Mouse (Mus musculus): ENCODE measurements around the gene Tpi1. TPM values are rescaled to one million over a fixed set of nuclear protein-coding genes. Genes with fewer than 3 reads are reported as not detected.
A peak's percentile ranks its signal among the peaks of the same experiment; 100 is the strongest.
"Not testable (repeated sequence)": the region's sequence is repeated elsewhere in the genome, so short reads cannot be mapped to it uniquely, and the experiment has no call there.

Gene Tpi1
- polyA plus RNA-seq, 1 experiment from 2014 or later = 674 TPM

DNA sequence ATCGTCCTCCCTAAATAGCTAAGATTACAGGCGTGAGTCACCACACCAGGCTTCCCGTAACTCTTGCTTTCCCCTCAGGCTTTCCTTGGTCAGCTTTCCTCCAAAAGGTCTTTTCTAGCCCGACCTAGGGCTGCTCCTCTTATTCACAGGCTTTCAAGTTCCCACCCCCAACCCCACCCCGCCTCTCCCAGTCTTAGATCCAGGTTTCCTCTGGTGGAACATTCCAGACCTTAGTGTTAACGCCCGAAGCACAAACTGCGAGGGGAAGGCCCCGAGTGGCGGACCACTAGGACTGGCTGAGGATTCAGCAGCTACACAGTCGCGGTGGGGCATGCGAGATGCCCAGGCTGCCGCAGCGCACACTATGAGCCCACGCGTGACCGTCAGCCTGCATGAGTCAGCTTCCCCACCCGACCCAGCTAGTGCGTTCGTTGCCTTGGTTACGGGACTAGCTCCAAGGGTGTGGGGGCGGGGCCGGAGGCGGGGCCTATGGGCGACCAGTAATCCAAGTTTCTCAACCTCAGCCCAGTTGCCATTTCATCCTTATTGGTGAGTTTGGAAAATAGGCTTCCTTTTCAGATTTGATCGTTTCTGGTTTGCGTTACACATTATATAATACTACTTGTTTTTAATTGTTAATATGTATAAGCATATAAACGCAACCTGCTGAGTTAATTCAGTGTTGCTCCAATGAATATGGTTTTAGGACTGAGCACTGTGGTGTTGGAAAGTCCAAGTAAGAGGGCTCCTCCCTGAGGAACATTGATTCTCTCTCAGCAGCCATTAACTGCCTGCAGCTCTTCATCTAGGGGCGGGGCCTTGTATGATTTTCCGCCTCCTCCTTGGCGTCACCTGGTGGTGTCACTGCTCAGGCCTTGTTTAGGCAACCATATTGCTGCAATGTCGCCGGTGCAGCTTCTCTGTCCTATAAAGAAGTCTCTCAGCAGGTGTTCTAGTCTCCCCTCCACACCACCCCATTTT is 8.5 kb downstream of the Tpi1 start:
- Histone ChIP-seq H3K9ac (peak overlapping the region; percentile 71), H3K9me3 (replicated peaks) (no peaks in the 10 kb centered on the region), H3K27me3 (replicated peaks) (no peaks in the 10 kb centered on the region), H3K4me2 (peak overlapping the region; percentile 92), H3K4me3 (peak overlapping the region; percentile 64), H3K27ac (peak overlapping the region; percentile 90), H3K36me3 (peaks cover 9% of the 10 kb centered on the region), H3K4me1 (peaks cover 71% of the 10 kb centered on the region)
- WGBS (ENCODE audit: insufficient replicate concordance) = 4% methylated on average over 34 of the region's 34 CpGs
- peak; percentile 73 for ATAC-seq

DNA sequence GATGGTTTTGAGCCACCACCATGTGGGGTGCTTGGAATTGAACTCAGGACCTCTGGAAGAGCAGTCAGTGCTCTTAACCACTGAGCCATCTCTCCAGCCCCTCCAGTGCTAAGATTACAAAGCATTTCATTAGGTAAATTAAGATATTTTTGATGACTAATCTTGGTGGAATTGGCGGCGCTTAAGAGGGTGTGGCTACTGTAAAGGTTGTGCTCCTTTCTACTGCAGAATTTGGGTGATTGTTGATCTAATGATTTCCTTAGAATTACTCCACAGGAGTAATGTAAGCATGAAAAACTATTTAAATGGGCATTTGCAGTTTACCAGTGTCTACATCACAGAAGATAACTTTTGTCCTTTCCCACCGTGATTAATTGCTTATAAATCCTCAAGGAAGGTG is 9.8 kb downstream of the Tpi1 start:
- H3K27ac ChIP-seq = peak overlapping the region; percentile 90; the same call in 1 of the 2 replicates
- H3K4me2 ChIP-seq = no peak overlapping the region
- WGBS (ENCODE audit: insufficient replicate concordance) = 59% methylated on average over 3 of the region's 3 CpGs
- H3K9ac ChIP-seq = no peak overlapping the region
- no peaks in the 10 kb centered on the region for H3K9me3 ChIP-seq (replicated peaks)
- H3K36me3 ChIP-seq = no peaks in the 10 kb centered on the region
- peaks cover 58% of the 10 kb centered on the region for H3K4me1 ChIP-seq
- no peaks in the 10 kb centered on the region for H3K27me3 ChIP-seq (replicated peaks)
- no peak for ATAC-seq
- no peak overlapping the region for H3K4me3 ChIP-seq

DNA sequence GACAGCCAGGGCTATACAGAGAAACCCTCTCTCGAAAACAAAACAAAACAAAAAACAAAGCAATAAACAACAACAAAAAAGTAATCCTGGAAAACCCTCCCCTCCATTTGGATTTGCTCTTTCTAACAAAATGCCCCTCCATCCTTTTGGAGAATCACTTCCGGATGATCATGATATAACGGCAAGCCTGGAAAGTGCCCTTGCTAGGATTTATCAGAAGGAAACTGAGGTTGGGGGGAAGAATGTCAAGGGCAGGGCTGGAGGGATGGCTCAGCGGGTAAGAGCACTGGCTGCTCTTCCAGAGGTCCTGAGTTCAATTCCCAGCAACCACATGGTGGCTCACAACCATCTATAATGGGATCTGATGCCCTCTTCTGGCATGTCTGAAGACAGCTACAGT is 10.4 kb downstream of the Tpi1 start:
- H3K36me3 ChIP-seq; H3K27me3 ChIP-seq (replicated peaks); H3K9ac ChIP-seq; H3K4me2 ChIP-seq; H3K9me3 ChIP-seq (replicated peaks); ATAC-seq; H3K4me3 ChIP-seq; H3K27ac ChIP-seq: not testable (repeated sequence)
- peaks cover 55% of the 10 kb centered on the region for H3K4me1 ChIP-seq
- WGBS (ENCODE audit: insufficient replicate concordance) = 84% methylated on average over 4 of the region's 4 CpGs

DNA sequence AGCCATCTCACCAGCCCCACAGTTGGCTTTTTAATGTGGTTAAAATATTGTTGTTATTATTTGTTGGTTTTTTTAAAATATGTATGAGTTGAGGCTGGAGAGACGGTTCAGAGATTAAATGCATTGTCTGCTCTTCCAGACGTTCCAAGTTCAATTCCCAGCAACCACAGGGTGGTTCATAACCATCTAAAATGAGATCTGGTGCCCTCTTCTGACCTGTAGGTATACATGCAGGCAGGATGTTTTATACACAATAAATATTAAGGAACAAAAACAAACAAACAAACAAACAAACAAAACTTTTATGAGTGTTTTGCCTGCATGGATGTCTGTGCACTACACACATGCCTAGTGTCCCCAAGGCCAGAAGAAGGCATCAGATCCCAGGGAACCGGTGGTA is 11.0 kb downstream of the Tpi1 start:
- H3K27ac ChIP-seq = no peak overlapping the region
- H3K9ac ChIP-seq = no peak overlapping the region
- H3K27me3 ChIP-seq (replicated peaks) = no peaks in the 10 kb centered on the region
- H3K4me1 ChIP-seq = peaks cover 50% of the 10 kb centered on the region
- no peak overlapping the region for H3K4me3 ChIP-seq
- no peak for ATAC-seq
- WGBS (ENCODE audit: insufficient replicate concordance) = 61% methylated on average over 3 of the region's 3 CpGs
- no peaks in the 10 kb centered on the region for H3K36me3 ChIP-seq
- no peaks in the 10 kb centered on the region for H3K9me3 ChIP-seq (replicated peaks)
- 0 out of 2 replicates have a peak overlapping the region, but pooled peaks have one; percentile 59 for H3K4me2 ChIP-seq

DNA sequence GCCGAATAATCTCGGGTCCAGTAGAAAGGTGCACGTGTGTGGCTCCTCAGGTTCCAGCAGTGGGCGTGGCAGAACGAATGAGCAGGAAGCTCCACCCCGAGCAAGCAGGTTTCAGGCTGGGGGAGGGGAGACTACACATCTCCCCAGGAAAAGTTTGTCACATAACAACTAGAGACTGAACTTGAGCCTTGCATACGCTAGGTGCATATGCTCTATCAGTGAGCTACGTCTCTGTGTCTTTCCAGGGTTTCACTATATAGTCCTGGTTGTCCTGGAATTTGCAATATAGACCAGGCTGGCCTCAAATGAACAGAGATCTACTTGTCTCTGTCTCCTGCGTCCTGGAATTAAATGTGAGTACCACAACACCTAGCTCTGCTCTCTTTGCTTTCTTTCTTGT is 11.7 kb downstream of the Tpi1 start:
- ATAC-seq = peak; percentile 38
- H3K27me3 ChIP-seq (replicated peaks) = not testable (repeated sequence)

DNA sequence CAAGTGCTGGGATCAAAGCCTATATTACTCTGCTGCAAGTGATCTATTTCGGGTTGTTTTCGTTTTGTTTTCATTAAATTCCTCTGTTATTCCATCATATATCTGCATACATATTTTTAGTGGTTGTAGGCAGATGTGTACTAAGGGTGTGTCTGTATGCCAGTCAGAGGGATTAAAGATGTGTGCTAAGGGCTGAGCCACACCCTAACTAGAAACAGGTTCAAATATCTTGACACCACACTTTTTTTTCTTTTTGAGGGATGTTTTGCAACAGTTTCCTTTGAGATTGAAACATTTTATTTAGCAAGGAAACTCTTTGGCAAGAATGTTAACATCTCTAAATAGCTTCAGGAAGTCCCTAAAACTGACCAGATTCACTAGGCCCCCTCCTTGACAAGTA is 17.9 kb downstream of the Tpi1 start:
- peaks cover 12% of the 10 kb centered on the region for H3K4me1 ChIP-seq
- no peak overlapping the region for H3K4me2 ChIP-seq
- ATAC-seq = peak; percentile 63
- peak overlapping the region; percentile 60; the same call in 1 of the 2 replicates for H3K27ac ChIP-seq
- H3K27me3 ChIP-seq (replicated peaks) = no peaks in the 10 kb centered on the region
- 69% methylated on average over 2 of the region's 2 CpGs for WGBS (ENCODE audit: insufficient replicate concordance)
- no peak overlapping the region for H3K9ac ChIP-seq
- peaks cover 3% of the 10 kb centered on the region; the same call in 1 of the 2 replicates for H3K36me3 ChIP-seq
- H3K9me3 ChIP-seq (replicated peaks) = no peaks in the 10 kb centered on the region
- no peak overlapping the region for H3K4me3 ChIP-seq

More for the DNA sequence above, 11.7 kb downstream of the Tpi1 start:
- not testable (repeated sequence) for H3K36me3 ChIP-seq; H3K9me3 ChIP-seq (replicated peaks); H3K9ac ChIP-seq
- WGBS (ENCODE audit: insufficient replicate concordance) = 9% methylated on average over 6 of the region's 9 CpGs
- H3K4me1 ChIP-seq = peaks cover 44% of the 10 kb centered on the region
- peak overlapping the region; percentile 79 for H3K27ac ChIP-seq
- H3K4me2 ChIP-seq = peak overlapping the region; percentile 59
- peak overlapping the region; percentile 34 for H3K4me3 ChIP-seq

DNA sequence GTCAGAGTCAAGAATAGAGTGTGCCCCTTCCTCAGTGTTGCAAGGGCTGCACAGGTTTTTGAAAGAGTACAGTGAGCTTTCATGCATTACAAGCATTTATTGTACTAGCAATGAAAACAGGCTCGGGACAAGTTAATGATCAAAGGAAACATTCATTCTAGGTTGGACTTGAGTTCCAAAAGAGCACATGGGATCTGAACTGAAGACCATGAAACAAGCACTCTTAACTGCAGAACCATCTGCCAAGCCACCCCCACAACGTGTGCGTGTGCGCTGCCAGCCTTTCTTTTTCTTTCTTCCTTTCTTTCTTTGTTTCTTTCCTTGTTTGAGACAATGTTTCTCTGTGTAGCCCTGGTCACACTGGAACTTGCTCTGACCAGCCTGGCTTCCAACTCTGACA is 18.3 kb downstream of the Tpi1 start:
- peaks cover 3% of the 10 kb centered on the region; the same call in 1 of the 2 replicates for H3K36me3 ChIP-seq
- H3K9ac ChIP-seq = no peak overlapping the region
- H3K4me3 ChIP-seq = no peak overlapping the region
- H3K4me1 ChIP-seq = peaks cover 12% of the 10 kb centered on the region
- H3K27me3 ChIP-seq (replicated peaks) = no peaks in the 10 kb centered on the region
- no peaks in the 10 kb centered on the region for H3K9me3 ChIP-seq (replicated peaks)
- peak overlapping the region; percentile 60; the same call in 1 of the 2 replicates for H3K27ac ChIP-seq
- H3K4me2 ChIP-seq = no peak overlapping the region
- ATAC-seq = peak; percentile 27
- WGBS (ENCODE audit: insufficient replicate concordance) = 77% methylated on average over 4 of the region's 4 CpGs

DNA sequence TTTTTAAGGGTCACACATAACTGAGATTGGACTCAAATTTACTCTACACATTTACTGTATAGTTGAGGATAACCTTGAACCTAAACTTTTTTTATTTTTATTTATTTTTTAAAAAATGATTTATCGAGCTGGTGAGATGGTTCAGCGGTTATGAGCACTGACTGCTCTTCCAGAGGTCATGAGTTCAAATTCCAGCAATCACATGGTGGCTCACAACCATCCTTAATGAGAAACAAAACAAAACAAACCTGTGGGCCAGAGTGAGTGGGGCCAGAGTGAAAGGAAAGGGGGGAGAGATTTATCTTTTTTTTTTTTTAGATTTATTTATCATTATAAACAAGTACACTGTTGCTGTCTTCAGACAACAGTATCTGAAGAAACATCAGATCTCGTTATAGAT is 22.2 kb downstream of the Tpi1 start:
- ATAC-seq = no peak
- H3K9me3 ChIP-seq (replicated peaks) = no peaks in the 10 kb centered on the region
- H3K9ac ChIP-seq = no peak overlapping the region
- H3K27ac ChIP-seq = no peak overlapping the region
- H3K27me3 ChIP-seq (replicated peaks) = no peaks in the 10 kb centered on the region
- WGBS (ENCODE audit: insufficient replicate concordance) = 78% methylated on average over 3 of the region's 3 CpGs
- H3K4me2 ChIP-seq = no peak overlapping the region
- peaks cover 3% of the 10 kb centered on the region; the same call in 1 of the 2 replicates for H3K36me3 ChIP-seq
- H3K4me3 ChIP-seq = no peak overlapping the region
- H3K4me1 ChIP-seq = peaks cover 11% of the 10 kb centered on the region

DNA sequence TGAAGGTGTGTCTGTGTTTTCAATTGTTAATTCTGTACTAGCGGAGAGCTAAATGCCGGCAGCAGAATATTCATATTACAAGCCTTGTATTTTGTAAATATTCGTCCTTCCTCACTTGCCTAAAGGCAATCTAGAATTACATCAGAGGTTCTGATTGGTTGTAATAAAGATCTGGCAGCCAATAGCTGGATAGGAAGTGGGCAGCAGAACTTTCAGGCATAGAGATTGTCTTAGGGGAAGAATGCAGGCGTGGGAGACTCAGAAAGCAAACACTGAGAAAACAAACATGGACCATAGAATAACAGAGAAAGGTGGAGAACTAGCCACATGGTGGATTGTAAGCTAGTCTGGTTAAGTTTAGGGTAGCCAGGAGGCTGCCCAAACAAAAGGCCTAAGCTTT is 24.0 kb downstream of the Tpi1 start:
- Histone ChIP-seq H3K4me1 (no peaks in the 10 kb centered on the region), H3K27me3 (replicated peaks) (no peaks in the 10 kb centered on the region), H3K4me3 (no peak overlapping the region), H3K27ac (no peak overlapping the region), H3K9ac (no peak overlapping the region), H3K4me2 (no peak overlapping the region), H3K36me3 (no peaks in the 10 kb centered on the region), H3K9me3 (replicated peaks) (no peaks in the 10 kb centered on the region)
- ATAC-seq = no peak
- WGBS (ENCODE audit: insufficient replicate concordance) = 63% methylated on average over 4 of the region's 4 CpGs

DNA sequence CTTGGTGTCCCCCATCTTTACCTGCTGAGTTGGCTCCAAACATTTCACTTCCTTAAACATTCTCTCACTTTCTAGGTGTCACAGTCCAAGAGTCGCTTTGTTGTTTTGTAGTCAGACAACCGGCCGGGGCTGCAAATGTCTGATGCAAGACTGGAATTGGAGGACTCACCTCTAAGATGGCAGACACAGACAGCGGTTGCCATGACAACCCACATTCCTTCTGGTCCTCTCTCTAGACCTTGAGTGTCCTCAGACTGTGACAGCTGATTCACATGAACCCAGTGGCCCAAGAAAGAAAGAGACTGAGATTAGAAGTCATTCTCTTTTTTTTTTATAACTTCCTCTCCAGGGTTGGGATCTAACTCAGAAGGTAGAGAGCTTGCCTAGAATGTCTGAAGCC is 24.6 kb downstream of the Tpi1 start:
- no peaks in the 10 kb centered on the region for H3K27me3 ChIP-seq (replicated peaks)
- H3K9ac ChIP-seq = no peak overlapping the region
- 78% methylated on average over 4 of the region's 4 CpGs for WGBS (ENCODE audit: insufficient replicate concordance)
- no peak overlapping the region for H3K4me3 ChIP-seq
- H3K4me2 ChIP-seq = no peak overlapping the region
- no peaks in the 10 kb centered on the region for H3K9me3 ChIP-seq (replicated peaks)
- no peak for ATAC-seq
- no peak overlapping the region for H3K27ac ChIP-seq
- H3K4me1 ChIP-seq = no peaks in the 10 kb centered on the region
- H3K36me3 ChIP-seq = no peaks in the 10 kb centered on the region

DNA sequence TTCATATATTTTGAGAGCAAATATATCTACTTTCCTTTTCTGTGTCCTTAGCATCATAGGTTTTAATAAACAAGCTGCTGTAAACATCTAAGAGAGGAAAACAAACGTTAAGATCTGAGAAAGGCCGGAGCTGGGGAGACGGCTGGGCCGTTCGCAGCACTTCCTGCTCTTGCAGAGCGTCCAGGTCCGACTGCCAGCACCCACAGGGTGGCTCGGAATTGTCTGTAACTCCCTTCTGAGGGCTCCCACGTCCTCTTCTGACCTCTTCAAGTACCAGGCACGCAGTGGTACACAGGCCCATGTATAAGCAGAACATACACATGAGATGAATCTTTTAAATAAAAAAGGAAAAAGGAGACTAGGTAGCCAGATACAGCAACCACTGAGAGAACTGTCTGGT is 26.4 kb downstream of the Tpi1 start:
- 0 out of 2 replicates have a peak, but pooled peaks cover under 1% of the 10 kb centered on the region for H3K4me1 ChIP-seq
- ATAC-seq = no peak
- no peaks in the 10 kb centered on the region for H3K9me3 ChIP-seq (replicated peaks)
- no peaks in the 10 kb centered on the region for H3K27me3 ChIP-seq (replicated peaks)
- no peak overlapping the region for H3K9ac ChIP-seq
- H3K4me3 ChIP-seq = no peak overlapping the region
- H3K27ac ChIP-seq = no peak overlapping the region
- WGBS (ENCODE audit: insufficient replicate concordance) = 71% methylated on average over 10 of the region's 10 CpGs
- H3K4me2 ChIP-seq = no peak overlapping the region
- H3K36me3 ChIP-seq = no peaks in the 10 kb centered on the region

DNA sequence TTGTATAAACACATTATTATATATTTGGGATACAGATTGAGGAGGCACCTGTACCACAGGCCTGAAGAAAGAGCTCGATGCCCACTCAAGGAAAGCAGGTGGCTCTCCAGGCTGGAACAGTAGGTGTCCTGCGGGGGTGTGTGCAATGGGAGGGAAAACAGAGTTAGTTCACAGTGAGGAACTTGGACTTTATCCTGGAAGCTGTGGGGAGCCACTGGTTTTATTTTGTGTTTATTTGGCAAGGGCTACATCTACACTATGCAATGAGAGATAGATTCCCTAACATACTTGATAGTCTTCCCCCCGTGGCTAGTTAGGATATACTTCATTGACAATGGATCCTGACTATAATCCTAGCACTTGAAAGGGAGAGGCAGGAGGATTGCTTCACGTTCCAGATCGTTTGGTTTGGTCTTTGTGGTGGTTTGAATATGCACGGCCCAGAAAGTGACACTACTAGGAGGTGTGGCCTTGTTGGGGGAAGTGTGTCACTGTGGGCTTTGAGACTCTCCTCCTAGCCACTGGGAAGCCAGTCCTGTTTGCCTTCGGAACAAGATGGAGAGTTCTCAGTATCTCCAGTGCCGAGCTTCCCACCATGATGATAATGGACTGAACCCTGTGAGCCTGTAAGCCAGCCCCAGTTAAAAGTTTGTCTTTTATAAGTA is 27.2 kb downstream of the Tpi1 start:
- Histone ChIP-seq H3K27ac (no peak overlapping the region), H3K4me2 (no peak overlapping the region), H3K4me3 (no peak overlapping the region), H3K27me3 (replicated peaks) (peaks cover 6% of the 10 kb centered on the region; the same call in 1 of the 2 replicates), H3K4me1 (peaks cover 6% of the 10 kb centered on the region), H3K9ac (no peak overlapping the region), H3K9me3 (replicated peaks) (no peaks in the 10 kb centered on the region), H3K36me3 (no peaks in the 10 kb centered on the region)
- 0 out of 2 replicates have a peak, but pooled peaks have one; percentile 38 for ATAC-seq
- WGBS (ENCODE audit: insufficient replicate concordance) = 40% methylated on average over 8 of the region's 8 CpGs

All from liver, embryonic 12.5 days (tissue).